Mouse (Mus musculus) lung, postnatal 0 days (tissue): ENCODE results near the gene Gnaq.

Experiments used
- CTCF ChIP-seq: IDR thresholded peaks from 2 replicates; pipeline ENCODE4 v1.5.1; 2016; ENCODE audit warnings: antibody characterized with exemption, mild to moderate bottlenecking
- EP300 ChIP-seq: IDR thresholded peaks from 2 replicates; pipeline ENCODE4 v1.6.1; 2016; ENCODE audit warnings: antibody characterized with exemption, mild to moderate bottlenecking, control low read depth

GRCm38 (mm10) chr19:16384094-16384493 is 251.5 kb downstream of the Gnaq start:
- TF ChIP-seq EP300 (no peak), CTCF (no peak)
